Mouse (Mus musculus) neural tube, embryonic 14.5 days (tissue): ENCODE data around the gene Iqcf5. TPM values are rescaled to one million over a fixed set of nuclear protein-coding genes. Genes with fewer than 3 reads are reported as not detected.

ENCODE experiments used
- ATAC-seq: fragments of 200-750 bp; cut with Nextera tagmentation; 2 replicates; pipeline ENCODE4 v1.8.0; 2017; ENCODE audit warnings: low read depth, mild to moderate bottlenecking, moderate TSS enrichment, moderate library complexity
- H3K27ac ChIP-seq: fragments of 300-500 bp; sonication (generic); 2 replicates; pipeline ENCODE4 v1.5.1; 2014; ENCODE audit warnings: low read depth, mild to moderate bottlenecking, control low read depth, low read length, moderate library complexity, mixed read lengths
- H3K27me3 ChIP-seq: fragments of 300-500 bp; sonication (generic); 2 replicates; pipeline ENCODE4 v1.6.1; 2014; ENCODE audit warnings: low read length; ENCODE audit not compliant: control insufficient read depth, insufficient read depth
- H3K36me3 ChIP-seq: fragments of 300-500 bp; sonication (generic); 2 replicates; pipeline ENCODE4 v1.6.1; 2014; ENCODE audit warnings: low read length, mixed read lengths; ENCODE audit not compliant: control insufficient read depth, insufficient read depth
- H3K4me1 ChIP-seq: fragments of 300-500 bp; sonication (generic); 2 replicates; pipeline ENCODE4 v1.6.1; 2014; ENCODE audit warnings: low read length; ENCODE audit not compliant: control insufficient read depth, insufficient read depth
- H3K4me2 ChIP-seq: fragments of 300-500 bp; sonication (generic); 2 replicates; pipeline ENCODE4 v1.6.1; 2014; ENCODE audit warnings: mild to moderate bottlenecking, low read depth, low read length, control low read depth
- H3K4me3 ChIP-seq: fragments of 300-500 bp; sonication (generic); 2 replicates; pipeline ENCODE4 v1.5.1; 2014; ENCODE audit warnings: low read depth, low read length, control low read depth, mixed read lengths
- H3K9ac ChIP-seq: fragments of 300-500 bp; sonication (generic); replicated peaks from 2 replicates; pipeline ENCODE4 v1.6.1; 2014; ENCODE audit warnings: low read depth, mild to moderate bottlenecking, control low read depth, low read length, mixed read lengths
- H3K9me3 ChIP-seq: fragments of 300-500 bp; sonication (generic); 2 replicates; pipeline ENCODE4 v1.6.1; 2016; ENCODE audit warnings: low read length; ENCODE audit not compliant: control insufficient read depth
- WGBS: fragments of 180-500 bp; shearing (Covaris S2); extraction: QIAGEN DNeasy Blood & Tissue Kit; methylation state at CpG from one replicate; pipeline ENCODE4 v1.1.7; 2014; 5-methylcytosine and 5-hydroxymethylcytosine counted together
- polyA plus RNA-seq: library from polyadenylated mRNA; unstranded; fragments of >200 nt; fragmentation: Nextera tagmentation; extraction: Ambion mirVana; gene quantifications from 2 replicates; pipeline ENCODE4 v1.2.1, GENCODE M21; 2014

Gene Iqcf5
- polyA plus RNA-seq, 1 experiment from 2014 or later: not detected

- Histone ChIP-seq H3K4me3 (no peak overlapping the region), H3K4me2 (no peak overlapping the region), H3K9ac (no peak overlapping the region), H3K9me3 (no peaks in the 10 kb centered on the region), H3K36me3 (no peaks in the 10 kb centered on the region), H3K27ac (no peak overlapping the region), H3K27me3 (no peaks in the 10 kb centered on the region), H3K4me1 (no peaks in the 10 kb centered on the region)
- WGBS: 21% methylated on average over 3 of the region's 3 CpGs
- no peak for ATAC-seq
Observed at GRCm38 (mm10) chr9:106531833-106532232, 17.5 kb downstream of the Iqcf5 start.

GRCm38 (mm10) chr9:106534296-106534695 is 19.9 kb downstream of the Iqcf5 start:
- H3K27me3 ChIP-seq: no peaks in the 10 kb centered on the region
- H3K4me3 ChIP-seq: no peak overlapping the region
- ATAC-seq: no peak
- H3K36me3 ChIP-seq: no peaks in the 10 kb centered on the region
- H3K4me2 ChIP-seq: no peak overlapping the region
- no peaks in the 10 kb centered on the region for H3K9me3 ChIP-seq
- no peaks in the 10 kb centered on the region for H3K4me1 ChIP-seq
- 90% methylated on average over 7 of the region's 7 CpGs for WGBS
- H3K9ac ChIP-seq: no peak overlapping the region
- no peak overlapping the region for H3K27ac ChIP-seq

DNA sequence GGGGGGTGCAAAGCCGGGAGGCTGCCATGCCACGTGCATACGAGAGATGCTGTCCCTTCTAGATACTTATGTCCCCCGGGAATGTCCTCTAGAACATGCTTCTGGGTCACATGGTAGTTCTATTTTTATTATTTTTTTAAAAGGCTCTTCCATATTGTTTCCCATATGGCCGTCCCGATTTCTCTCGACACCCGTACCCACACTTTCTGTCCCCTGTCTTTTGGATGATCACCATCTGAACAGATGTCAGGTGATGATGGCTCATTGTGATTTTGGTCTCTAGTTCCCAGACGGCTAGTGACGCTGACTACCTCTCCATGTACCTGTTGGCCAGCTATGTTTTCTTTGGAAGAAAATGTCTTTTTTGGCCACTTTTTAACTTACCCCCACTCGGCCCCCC is 20.6 kb downstream of the Iqcf5 start:
- H3K36me3 ChIP-seq: no peaks in the 10 kb centered on the region
- H3K9me3 ChIP-seq: no peaks in the 10 kb centered on the region
- no peak overlapping the region for H3K4me2 ChIP-seq
- H3K27ac ChIP-seq: no peak overlapping the region
- 94% methylated on average over 11 of the region's 11 CpGs for WGBS
- H3K4me3 ChIP-seq: no peak overlapping the region
- no peaks in the 10 kb centered on the region for H3K4me1 ChIP-seq
- no peak for ATAC-seq
- H3K27me3 ChIP-seq: no peaks in the 10 kb centered on the region
- no peak overlapping the region for H3K9ac ChIP-seq

DNA sequence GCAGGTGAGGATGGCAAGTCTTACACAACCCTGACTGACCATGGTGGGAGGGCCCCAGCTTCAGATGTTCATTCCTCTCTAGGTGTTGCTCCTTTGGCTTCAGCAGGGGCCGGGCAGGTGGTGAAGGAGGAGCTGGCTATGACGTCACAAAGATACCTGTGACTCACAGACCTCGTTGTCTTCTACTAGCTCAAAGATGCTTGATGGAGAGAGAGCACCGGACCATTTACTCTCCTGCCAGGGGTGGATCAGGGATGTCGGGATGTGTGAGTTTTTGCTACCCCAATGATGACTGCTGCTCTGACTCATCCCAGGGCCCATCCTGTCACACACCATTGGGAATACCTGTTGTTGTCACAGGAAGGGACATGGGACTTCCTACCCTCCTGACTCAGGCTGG is 47.2 kb downstream of the Iqcf5 start, which contains the start of gene Iqcf3:
Iqcf3 (minus strand) TSS at position 101 of the 400 bp plus-strand sequence.
- Histone ChIP-seq H3K36me3 (no peaks in the 10 kb centered on the region), H3K27me3 (no peaks in the 10 kb centered on the region), H3K27ac (no peak within 1 kb of the TSS), H3K9me3 (no peaks in the 10 kb centered on the region), H3K9ac (no peak within 1 kb of the TSS), H3K4me3 (no peak within 1 kb of the TSS), H3K4me2 (no peak within 1 kb of the TSS), H3K4me1 (no peaks in the 10 kb centered on the region)
- no peak for ATAC-seq
- 95% methylated on average over 5 of the region's 5 CpGs for WGBS

- 93% methylated on average over 11 of the region's 11 CpGs for WGBS
- H3K27me3 ChIP-seq: no peaks in the 10 kb centered on the region
- no peaks in the 10 kb centered on the region for H3K9me3 ChIP-seq
- H3K36me3 ChIP-seq: no peaks in the 10 kb centered on the region
- no peak overlapping the region for H3K27ac ChIP-seq
- H3K4me1 ChIP-seq: no peaks in the 10 kb centered on the region
- no peak overlapping the region for H3K9ac ChIP-seq
- H3K4me2 ChIP-seq: no peak overlapping the region
- no peak overlapping the region for H3K4me3 ChIP-seq
- no peak for ATAC-seq
Observed at GRCm38 (mm10) chr9:106562291-106562690, 47.9 kb downstream of the Iqcf5 start.

GRCm38 (mm10) chr9:106564025-106564424 is 49.7 kb downstream of the Iqcf5 start:
- no peaks in the 10 kb centered on the region for H3K4me1 ChIP-seq
- no peak overlapping the region for H3K4me2 ChIP-seq
- no peaks in the 10 kb centered on the region for H3K27me3 ChIP-seq
- ATAC-seq: no peak
- H3K9me3 ChIP-seq: no peaks in the 10 kb centered on the region
- WGBS: 76% methylated on average over 8 of the region's 8 CpGs
- H3K36me3 ChIP-seq: no peaks in the 10 kb centered on the region
- no peak overlapping the region for H3K4me3 ChIP-seq
- H3K27ac ChIP-seq: no peak overlapping the region
- H3K9ac ChIP-seq: no peak overlapping the region

Other genes starting within 250 kb of the Iqcf5 start
- gene Poc1a, start 233.5 kb upstream of the Iqcf5 start, polyA plus RNA-seq: 4.5 and 5.8 TPM in 2 replicates
- 18.7 and 19.3 TPM in 2 replicates for gene Dusp7, start 145.9 kb upstream of the Iqcf5 start, polyA plus RNA-seq
- gene Rpl29, start 85.1 kb upstream of the Iqcf5 start, polyA plus RNA-seq: 719 and 757 TPM in 2 replicates
- 20.3 and 22.5 TPM in 2 replicates for gene Acy1, start 76.3 kb upstream of the Iqcf5 start, polyA plus RNA-seq
- gene Abhd14b, start 67.1 kb upstream of the Iqcf5 start, polyA plus RNA-seq: 8.6 TPM in 2 replicates
- 59.5 and 66.9 TPM in 2 replicates for gene Abhd14a, start 66.9 kb upstream of the Iqcf5 start, polyA plus RNA-seq
- 166 and 182 TPM in 2 replicates for gene Pcbp4, start 61.3 kb upstream of the Iqcf5 start, polyA plus RNA-seq
- 1.5 and 1.7 TPM in 2 replicates for gene Gpr62, start 48.6 kb upstream of the Iqcf5 start, polyA plus RNA-seq
- gene Rrp9, start 38.6 kb upstream of the Iqcf5 start, polyA plus RNA-seq: 36.1 and 36.2 TPM in 2 replicates
- 0.17 and 0.36 TPM in 2 replicates for gene Parp3, start 37.6 kb upstream of the Iqcf5 start, polyA plus RNA-seq
- not detected in 2 replicates for gene Iqcf1, start 14.6 kb upstream of the Iqcf5 start, polyA plus RNA-seq
- not detected in 2 replicates for gene Iqcf3, start 47.1 kb downstream of the Iqcf5 start, polyA plus RNA-seq
- gene Iqcf4, start 56.4 kb downstream of the Iqcf5 start, polyA plus RNA-seq: not detected in 2 replicates
- gene Iqcf6, start 112.0 kb downstream of the Iqcf5 start, polyA plus RNA-seq: not detected in 2 replicates
- 4.9 and 7.5 TPM in 2 replicates for gene Grm2, start 141.5 kb downstream of the Iqcf5 start, polyA plus RNA-seq
- 62.2 and 67.2 TPM in 2 replicates for gene Tex264, start 171.4 kb downstream of the Iqcf5 start, polyA plus RNA-seq